Mouse (Mus musculus): ENCODE results near the gene Nr6a1.

- TF ChIP-seq POLR2A (IDR thresholded peaks at IDR 0.05; ENCODE audit: insufficient read length, low read depth) (no peak), MAX (IDR thresholded peaks at IDR 0.05; ENCODE audit: low read depth) (no peak), E2F4 (IDR thresholded peaks at IDR 0.05; ENCODE audit: insufficient read depth) (no peak), TCF12 (IDR thresholded peaks at IDR 0.05; ENCODE audit: insufficient read depth, poor library complexity, severe bottlenecking) (no peak), MYOG (IDR thresholded peaks at IDR 0.05; ENCODE audit: control insufficient read depth in 1 of 3, insufficient read depth in 1 of 3, insufficient read length in 2 of 3, low read depth in 2 of 3) (no peak), CEBPB (IDR thresholded peaks at IDR 0.05; ENCODE audit: insufficient read depth, poor library complexity, severe bottlenecking) (no peak), USF1 (IDR thresholded peaks at IDR 0.05; ENCODE audit: low read depth) (no peak), POLR2AphosphoS2 (IDR thresholded peaks at IDR 0.05; ENCODE audit: insufficient read length, low read depth) (no peak), SRF (IDR thresholded peaks at IDR 0.05; ENCODE audit: control insufficient read depth, insufficient read length, low read depth) (no peak), MYOD1 (IDR thresholded peaks at IDR 0.05; ENCODE audit: control insufficient read depth in 1 of 3, insufficient read length in 2 of 3, low read depth in 2 of 3) (no peak), TCF3 (IDR thresholded peaks at IDR 0.05; ENCODE audit: insufficient read length, low read depth) (no peak)
These were observed 192.8 kb downstream of the Nr6a1 start for GRCm38 (mm10) chr2:38734721-38735120.

Data from myocyte (in vitro differentiated cells).